Mouse (Mus musculus) kidney, postnatal 0 days (tissue): ENCODE data around the gene Rab23. TPM values are rescaled to one million over a fixed set of nuclear protein-coding genes. Genes with fewer than 3 reads are reported as not detected.

ENCODE experiments used
- ATAC-seq: fragments of 200-750 bp; cut with Nextera tagmentation; replicated peaks from 2 replicates; pipeline ENCODE4 v1.8.0; 2017; ENCODE audit warnings: low read depth, moderate number of reproducible peaks, moderate TSS enrichment, moderate library complexity; ENCODE audit not compliant: low FRiP score
- DNase-seq: peaks from one replicate; pipeline ENCODE4 v3.0.0-alpha.2; 2016; ENCODE audit warnings: low spot score
- H3K27ac ChIP-seq: fragments of 300-500 bp; sonication (generic); 2 replicates; pipeline ENCODE4 v1.5.1; 2014; ENCODE audit warnings: mild to moderate bottlenecking
- H3K27me3 ChIP-seq: fragments of 300-500 bp; sonication (generic); 2 replicates; pipeline ENCODE4 v1.6.1; 2014; ENCODE audit warnings: low read length, mixed read lengths; ENCODE audit not compliant: insufficient read depth
- H3K36me3 ChIP-seq: fragments of 300-500 bp; sonication (generic); 2 replicates; pipeline ENCODE4 v1.6.1; 2014; ENCODE audit warnings: low read length, mixed read lengths; ENCODE audit not compliant: insufficient read depth
- H3K4me1 ChIP-seq: fragments of 300-500 bp; sonication (generic); replicated peaks from 2 replicates; pipeline ENCODE4 v1.6.1; 2014; ENCODE audit warnings: antibody characterized with exemption, low read length, mixed read lengths; ENCODE audit not compliant: insufficient read depth
- H3K4me2 ChIP-seq: fragments of 300-500 bp; sonication (generic); 2 replicates; pipeline ENCODE4 v1.6.1; 2014; ENCODE audit warnings: mild to moderate bottlenecking, low read length, moderate library complexity, mixed read lengths
- H3K4me3 ChIP-seq: fragments of 300-500 bp; sonication (generic); replicated peaks from 2 replicates; pipeline ENCODE4 v1.5.1; 2014; ENCODE audit warnings: low read depth, low read length
- H3K9ac ChIP-seq: fragments of 300-500 bp; sonication (generic); 2 replicates; pipeline ENCODE4 v1.6.1; 2014; ENCODE audit warnings: low read depth, low read length
- H3K9me3 ChIP-seq: fragments of 300-500 bp; sonication (generic); replicated peaks from 2 replicates; pipeline ENCODE4 v1.6.1; 2016; ENCODE audit warnings: low read length, inconsistent platforms, mixed read lengths
- CTCF ChIP-seq: IDR thresholded peaks from 2 replicates; pipeline ENCODE4 v1.5.1; 2016; ENCODE audit warnings: antibody characterized with exemption, low read depth, mild to moderate bottlenecking, moderate library complexity
- WGBS: fragments of 180-500 bp; shearing (Covaris S2); extraction: QIAGEN DNeasy Blood & Tissue Kit; methylation state at CpG from one replicate; pipeline ENCODE4 v1.1.7; 2014; 5-methylcytosine and 5-hydroxymethylcytosine counted together
- polyA plus RNA-seq: library from polyadenylated mRNA; unstranded; fragments of >200 nt; fragmentation: Nextera tagmentation; extraction: Ambion mirVana; gene quantifications from 2 replicates; pipeline ENCODE4 v1.2.1, GENCODE M21; 2015

Gene Rab23
- polyA plus RNA-seq, 1 experiment from 2014 or later: 17.9 TPM

DNA sequence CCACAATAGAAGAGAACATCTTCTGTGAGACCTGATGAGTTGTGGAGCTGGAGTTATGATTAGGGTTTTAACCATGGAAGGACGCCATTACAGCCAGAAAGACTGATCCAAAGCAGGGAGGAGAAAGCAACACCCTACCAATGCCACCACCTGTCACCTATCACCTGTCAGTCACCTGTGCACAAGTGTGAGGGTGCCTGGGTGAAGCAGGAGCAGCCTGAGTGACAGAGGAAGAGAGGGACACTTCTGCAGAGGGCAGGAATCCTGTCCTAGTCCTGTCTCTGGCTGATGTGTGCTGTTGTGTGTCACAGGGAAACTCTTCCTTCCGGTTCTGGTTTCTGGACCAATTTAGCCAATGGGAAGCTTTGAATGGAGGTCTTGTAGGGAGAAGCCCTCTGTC, 23.7 kb upstream of the Rab23 start:
- no peak for TF ChIP-seq CTCF
- Histone ChIP-seq H3K36me3 (no peaks in the 10 kb centered on the region), H3K9me3 (no peaks in the 10 kb centered on the region), H3K4me1 (no peaks in the 10 kb centered on the region), H3K4me3 (no peak overlapping the region), H3K9ac (no peak overlapping the region), H3K27me3 (no peaks in the 10 kb centered on the region), H3K4me2 (no peak overlapping the region), H3K27ac (no peak overlapping the region)
- DNase-seq: no peak
- WGBS: 80% methylated on average over 2 of the region's 2 CpGs
- no peak for ATAC-seq

DNA sequence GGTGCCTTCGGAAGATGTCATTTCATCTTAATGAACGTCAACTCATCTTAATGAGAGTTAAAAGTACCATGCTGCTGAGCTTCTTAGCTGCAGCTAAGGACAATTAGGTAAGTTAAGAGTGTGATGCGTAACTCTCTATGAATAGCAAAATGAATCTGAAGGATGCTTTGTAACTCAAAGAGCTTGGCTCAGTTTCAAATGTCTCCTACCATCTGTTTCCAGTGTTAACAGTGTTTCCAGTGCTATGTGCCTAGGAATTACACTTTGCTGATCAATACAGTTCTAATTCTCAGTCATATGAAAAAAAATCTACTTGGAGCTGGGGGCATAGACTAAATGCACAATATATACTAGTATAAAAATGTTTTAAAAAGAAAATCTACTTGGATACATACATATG, 18.4 kb upstream of the Rab23 start:
- no peak for TF ChIP-seq CTCF
- H3K4me2 ChIP-seq: no peak overlapping the region
- no peaks in the 10 kb centered on the region for H3K36me3 ChIP-seq
- no peak overlapping the region for H3K4me3 ChIP-seq
- no peaks in the 10 kb centered on the region for H3K4me1 ChIP-seq
- WGBS: 93% methylated on average over 3 of the region's 3 CpGs
- H3K27ac ChIP-seq: no peak overlapping the region
- H3K27me3 ChIP-seq: no peaks in the 10 kb centered on the region
- no peak overlapping the region for H3K9ac ChIP-seq
- no peak for DNase-seq
- no peaks in the 10 kb centered on the region for H3K9me3 ChIP-seq
- no peak for ATAC-seq

DNA sequence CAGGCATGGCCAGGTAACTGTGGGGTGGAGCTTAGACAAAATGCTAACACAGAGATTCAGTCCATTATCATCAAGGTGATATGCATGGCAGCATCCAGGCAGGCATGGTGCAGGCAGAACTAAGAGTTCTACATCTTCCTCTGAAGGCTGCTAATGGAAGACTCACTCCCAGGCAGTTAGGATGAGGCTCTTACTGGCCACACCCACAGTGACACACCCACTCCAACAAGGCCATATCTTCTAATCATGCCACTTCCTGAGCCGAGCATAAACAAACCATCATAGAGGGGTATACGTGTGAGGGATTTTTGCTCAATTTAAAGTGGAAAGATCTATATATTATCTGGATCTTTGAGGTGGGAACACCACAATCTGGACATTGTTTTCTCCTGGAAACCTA, 10.1 kb upstream of the Rab23 start:
- no peaks in the 10 kb centered on the region for H3K4me1 ChIP-seq
- WGBS: 57% methylated on average over 2 of the region's 2 CpGs
- no peaks in the 10 kb centered on the region for H3K27me3 ChIP-seq
- no peaks in the 10 kb centered on the region for H3K9me3 ChIP-seq
- no peak for TF ChIP-seq CTCF
- H3K36me3 ChIP-seq: no peaks in the 10 kb centered on the region
- H3K9ac ChIP-seq: no peak overlapping the region
- H3K4me3 ChIP-seq: no peak overlapping the region
- ATAC-seq (no peak), DNase-seq (no peak)
- no peak overlapping the region for H3K4me2 ChIP-seq
- no peak overlapping the region for H3K27ac ChIP-seq

DNA sequence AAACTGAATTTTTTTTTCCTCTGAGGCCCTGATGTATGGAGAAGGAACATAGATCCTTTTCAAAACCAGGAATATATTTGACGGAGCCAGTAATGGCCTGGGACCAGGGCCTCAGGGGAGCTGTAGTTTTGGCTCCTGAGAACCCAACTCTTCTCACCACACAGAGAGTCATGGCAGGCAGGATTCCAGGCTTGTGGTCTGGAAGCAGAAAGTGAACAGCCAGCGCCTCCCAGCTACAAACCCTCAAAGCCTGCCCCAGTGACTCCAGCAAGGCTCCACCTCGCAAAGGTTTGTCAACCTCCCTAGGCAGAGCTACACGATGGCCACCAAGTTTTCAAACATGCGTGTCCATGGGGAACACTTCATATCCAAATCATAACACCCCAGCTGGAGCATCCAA, 7.7 kb upstream of the Rab23 start:
- DNase-seq (no peak), ATAC-seq (no peak)
- 90% methylated on average over 5 of the region's 5 CpGs for WGBS

DNA sequence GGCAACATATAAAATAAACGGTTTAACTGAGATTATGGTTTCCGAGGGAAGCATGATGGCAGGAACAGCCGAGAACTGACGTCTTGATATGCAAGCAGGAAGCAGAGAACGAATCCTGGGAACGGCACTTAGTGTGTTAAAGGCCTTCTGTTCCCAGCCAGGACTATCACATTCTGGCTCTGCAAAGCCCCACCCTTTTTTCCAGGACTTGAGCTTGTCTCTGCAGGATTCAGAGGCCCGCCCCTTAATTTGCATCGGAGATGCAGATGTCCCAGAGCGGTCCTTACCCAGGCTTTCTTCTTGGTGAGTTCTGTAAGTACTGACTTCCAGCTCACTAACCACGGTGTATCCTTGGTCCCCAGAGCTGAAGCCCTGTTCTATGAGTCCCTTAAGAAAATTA, 4.9 kb upstream of the Rab23 start:
- DNase-seq (peak; percentile 62), ATAC-seq (no peak)
- no peaks in the 10 kb centered on the region for H3K9me3 ChIP-seq
- no peak overlapping the region for H3K9ac ChIP-seq
- no peaks in the 10 kb centered on the region for H3K27me3 ChIP-seq
- 3% methylated on average over 10 of the region's 10 CpGs for WGBS
- H3K27ac ChIP-seq: no peak overlapping the region
- H3K4me1 ChIP-seq: no peaks in the 10 kb centered on the region
- no peaks in the 10 kb centered on the region for H3K36me3 ChIP-seq
- H3K4me3 ChIP-seq: no peak overlapping the region
- TF ChIP-seq CTCF: no peak
- no peak overlapping the region for H3K4me2 ChIP-seq

More for the DNA sequence above, 7.7 kb upstream of the Rab23 start:
- Histone ChIP-seq H3K9me3 (no peaks in the 10 kb centered on the region), H3K9ac (no peak overlapping the region), H3K27me3 (no peaks in the 10 kb centered on the region), H3K27ac (no peak overlapping the region), H3K36me3 (no peaks in the 10 kb centered on the region), H3K4me1 (no peaks in the 10 kb centered on the region), H3K4me2 (no peak overlapping the region), H3K4me3 (no peak overlapping the region)
- no peak for TF ChIP-seq CTCF

DNA sequence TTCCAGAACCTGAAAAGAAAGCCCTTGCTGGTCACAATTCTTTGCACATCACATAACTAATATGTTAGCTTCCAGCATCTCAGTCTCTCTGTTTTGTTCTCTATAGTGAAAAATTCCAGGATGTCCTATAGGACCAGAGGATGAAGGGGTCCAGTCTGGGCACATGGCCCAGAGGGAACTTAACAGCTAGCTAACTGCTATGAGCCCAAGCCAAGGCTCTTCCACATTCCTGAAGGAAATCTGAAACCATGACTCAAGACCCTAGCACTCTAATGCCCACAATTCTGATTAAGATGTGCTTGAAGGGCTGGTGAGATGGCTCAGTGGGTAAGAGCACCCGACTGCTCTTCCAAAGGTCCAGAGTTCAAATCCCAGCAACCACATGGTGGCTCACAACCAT, 2.1 kb upstream of the Rab23 start:
- Histone ChIP-seq H3K9ac (no peak overlapping the region), H3K27ac (no peak overlapping the region), H3K36me3 (no peaks in the 10 kb centered on the region), H3K4me2 (no peak overlapping the region), H3K9me3 (no peaks in the 10 kb centered on the region), H3K27me3 (no peaks in the 10 kb centered on the region), H3K4me3 (no peak overlapping the region), H3K4me1 (0 out of 2 replicates have a peak, but pooled peaks cover 3% of the 10 kb centered on the region)
- DNase-seq (no peak), ATAC-seq (no peak)
- TF ChIP-seq CTCF: no peak
- WGBS: 62% methylated on average over 1 of the region's 1 CpGs

DNA sequence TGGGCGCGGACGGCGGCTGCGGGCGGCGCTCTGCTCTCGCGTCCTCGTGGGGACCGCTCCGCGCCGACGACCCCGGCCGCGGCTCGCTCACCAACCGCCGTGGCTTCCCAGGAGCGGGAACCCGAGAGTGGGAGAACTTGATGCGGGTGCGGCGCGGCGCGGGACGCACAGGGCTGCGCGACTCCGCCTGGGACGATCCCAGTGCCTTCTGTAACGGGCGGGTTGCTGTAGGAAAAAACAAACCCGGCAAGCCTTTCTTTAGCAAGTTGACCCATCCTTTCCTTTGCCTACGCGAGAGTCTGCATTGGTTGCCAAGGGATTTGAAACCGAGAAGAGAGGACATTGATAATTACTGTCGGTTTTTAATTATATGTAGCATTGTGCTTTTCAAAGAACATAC, 544 bp downstream of the Rab23 start:
- under 1% methylated on average over 40 of the region's 41 CpGs for WGBS
- H3K4me2 ChIP-seq: peak overlapping the region; percentile 91
- TF ChIP-seq CTCF: no peak
- peak; percentile 40 for DNase-seq
- no peaks in the 10 kb centered on the region for H3K9me3 ChIP-seq
- no peak; the same call in 1 of the 2 replicates for ATAC-seq
- H3K4me1 ChIP-seq: 0 out of 2 replicates have a peak, but pooled peaks cover 3% of the 10 kb centered on the region
- peaks cover 14% of the 10 kb centered on the region for H3K36me3 ChIP-seq
- H3K4me3 ChIP-seq: peak overlapping the region; percentile 90
- H3K27me3 ChIP-seq: no peaks in the 10 kb centered on the region
- H3K27ac ChIP-seq: peak overlapping the region; percentile 85
- peak overlapping the region; percentile 85 for H3K9ac ChIP-seq
